Mouse (Mus musculus) hindbrain, embryonic 14.5 days (tissue): ENCODE data around the gene Galnt6. TPM values are rescaled to one million over a fixed set of nuclear protein-coding genes. Genes with fewer than 3 reads are reported as not detected.
"Not testable (repeated sequence)": the region's sequence is repeated elsewhere in the genome, so short reads cannot be mapped to it uniquely, and the experiment has no call there.

Experiments
- ATAC-seq: fragments of 200-750 bp; cut with Nextera tagmentation; 2 replicates; pipeline ENCODE4 v1.8.0; 2017; ENCODE audit warnings: moderate number of reproducible peaks, mild to moderate bottlenecking, moderate TSS enrichment, moderate library complexity; ENCODE audit not compliant: low FRiP score
- DNase-seq: peaks from one replicate; pipeline ENCODE4 v3.0.0-alpha.2; 2015; ENCODE audit warnings: low spot score
- H3K27ac ChIP-seq: fragments of 300-500 bp; sonication (generic); 2 replicates; pipeline ENCODE4 v1.5.1; 2014; ENCODE audit warnings: mild to moderate bottlenecking, moderate library complexity
- H3K27me3 ChIP-seq: fragments of 300-500 bp; sonication (generic); 2 replicates; pipeline ENCODE4 v1.6.1; 2014; ENCODE audit warnings: mild to moderate bottlenecking, low read length, mixed read lengths; ENCODE audit not compliant: control insufficient read depth, insufficient read depth
- H3K36me3 ChIP-seq: fragments of 300-500 bp; sonication (generic); replicated peaks from 2 replicates; pipeline ENCODE4 v1.6.1; 2014; ENCODE audit not compliant: control insufficient read depth, insufficient read depth
- H3K4me1 ChIP-seq: fragments of 300-500 bp; sonication (generic); replicated peaks from 2 replicates; pipeline ENCODE4 v1.6.1; 2014; ENCODE audit warnings: antibody characterized with exemption, low read length, mixed read lengths; ENCODE audit not compliant: control insufficient read depth, insufficient read depth
- H3K4me2 ChIP-seq: fragments of 300-500 bp; sonication (generic); replicated peaks from 2 replicates; pipeline ENCODE4 v1.6.1; 2014; ENCODE audit warnings: mild to moderate bottlenecking, moderate library complexity
- H3K4me3 ChIP-seq: fragments of 300-500 bp; sonication (generic); replicated peaks from 2 replicates; pipeline ENCODE4 v1.5.1; 2014; ENCODE audit warnings: mild to moderate bottlenecking, low read length
- H3K9ac ChIP-seq: fragments of 300-500 bp; sonication (generic); 2 replicates; pipeline ENCODE4 v1.6.1; 2014
- H3K9me3 ChIP-seq: fragments of 300-500 bp; sonication (generic); 2 replicates; pipeline ENCODE4 v1.6.1; 2016; ENCODE audit warnings: low read length; ENCODE audit not compliant: control insufficient read depth
- WGBS: fragments of 180-500 bp; shearing (Covaris S2); extraction: QIAGEN DNeasy Blood & Tissue Kit; methylation state at CpG from one replicate; pipeline ENCODE4 v1.1.7; 2014; 5-methylcytosine and 5-hydroxymethylcytosine counted together
- polyA plus RNA-seq: library from polyadenylated mRNA; unstranded; fragments of >200 nt; fragmentation: Nextera tagmentation; extraction: Ambion mirVana; gene quantifications from 2 replicates; pipeline ENCODE4 v1.2.1, GENCODE M21; 2014

Gene Galnt6
- 0.16 TPM in 2 replicates for polyA plus RNA-seq

DNA sequence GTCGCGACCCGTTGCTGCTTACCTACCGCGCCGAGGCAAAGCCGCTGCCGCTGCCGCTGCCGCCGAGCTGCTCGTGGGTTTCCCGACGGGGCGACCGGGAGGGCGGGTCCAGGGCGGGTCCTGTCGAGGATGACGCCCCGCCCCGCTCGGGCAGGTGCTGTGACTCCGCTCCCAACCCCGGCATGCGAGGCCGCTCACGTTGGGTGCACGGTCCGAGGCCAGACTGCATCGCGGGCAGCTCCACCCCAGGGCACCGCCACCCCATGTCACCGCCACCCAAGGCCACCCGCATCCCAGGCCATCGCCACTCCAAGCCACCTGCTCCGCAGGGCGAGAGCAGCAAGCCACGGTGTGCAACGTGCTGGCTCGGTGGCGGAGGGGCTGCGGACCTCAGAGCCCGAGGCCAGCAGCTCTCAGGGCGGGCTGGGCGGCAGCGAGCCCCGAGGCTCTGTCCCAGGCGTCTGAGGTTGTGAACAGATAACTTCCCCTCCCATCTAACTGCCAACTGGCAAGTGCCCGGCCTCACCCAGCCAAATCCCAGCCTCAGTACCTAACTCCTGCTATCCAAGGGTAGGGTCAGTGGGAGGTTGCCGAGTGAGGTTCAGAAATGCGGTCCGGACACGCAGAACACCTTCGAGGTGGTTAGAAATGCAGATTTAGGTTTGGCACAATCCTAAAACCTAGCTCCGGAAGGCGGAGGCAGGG, at the start of gene Galnt6:
Gene Galnt6 (minus strand): TSS at position 96 of the 705 bp plus-strand sequence.
- H3K27ac ChIP-seq = no peak within 1 kb of the TSS
- peak within 1 kb of the TSS; percentile 29 for H3K4me3 ChIP-seq
- 0 out of 2 replicates have a peak, but pooled peaks cover 6% of the 10 kb centered on the region for H3K4me1 ChIP-seq
- no peaks in the 10 kb centered on the region for H3K36me3 ChIP-seq
- H3K4me2 ChIP-seq = peak within 1 kb of the TSS; percentile 51
- DNase-seq = no peak
- peak within 1 kb of the TSS; percentile 37; the same call in 1 of the 2 replicates for H3K9ac ChIP-seq
- peaks cover 43% of the 10 kb centered on the region for H3K27me3 ChIP-seq
- no peak for ATAC-seq
- 6% methylated on average over 57 of the region's 57 CpGs for WGBS
- no peaks in the 10 kb centered on the region for H3K9me3 ChIP-seq

DNA sequence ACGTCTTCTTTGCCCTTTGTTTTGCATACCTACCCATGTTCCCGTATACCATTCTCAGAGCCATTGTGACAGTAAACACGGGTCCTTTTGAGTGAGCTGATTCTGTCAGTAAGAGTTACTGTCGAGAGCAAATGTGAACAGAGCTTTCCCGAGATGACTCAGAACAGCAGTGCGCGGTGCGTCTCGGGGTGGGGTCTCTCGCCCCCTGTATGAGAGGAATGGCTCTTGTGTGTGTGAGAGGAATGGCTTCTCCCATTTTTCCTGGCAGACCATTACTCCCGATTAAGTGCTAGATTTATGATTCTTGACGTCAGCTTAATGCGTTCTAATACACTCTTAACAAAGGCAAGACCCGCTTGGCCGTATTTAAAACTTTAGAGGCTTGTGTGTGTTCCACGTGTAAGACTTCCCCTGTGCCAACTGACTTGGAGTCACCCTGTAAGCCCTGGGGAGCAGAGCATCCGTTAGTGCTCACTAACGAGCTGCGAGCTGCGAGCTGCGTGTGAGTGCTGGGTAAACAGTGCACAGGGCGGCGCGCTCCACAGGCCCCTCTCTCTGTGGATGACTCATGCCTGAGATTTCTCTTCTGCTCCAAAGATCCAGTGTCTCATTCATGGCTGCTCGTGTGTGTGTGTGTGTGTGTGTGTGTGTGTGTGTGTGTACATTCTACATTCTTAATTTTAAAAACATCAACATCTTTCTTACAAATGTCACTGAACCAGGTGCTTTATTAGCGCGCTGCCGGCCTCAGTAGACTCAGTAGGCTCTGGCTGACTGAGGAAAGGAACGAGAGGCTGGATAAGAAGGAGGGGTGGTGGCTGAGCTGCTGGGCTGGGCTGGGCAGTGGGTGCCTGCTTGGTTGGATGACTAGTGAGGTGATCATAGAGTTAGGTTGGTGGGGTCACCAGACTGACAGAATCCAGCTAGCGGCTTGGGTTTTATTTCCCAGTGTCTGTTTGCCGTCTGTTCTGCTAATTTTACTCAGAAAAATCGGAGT, 48.1 kb upstream of the Galnt6 start:
- Histone ChIP-seq H3K9me3 (no peaks in the 10 kb centered on the region), H3K4me2 (no peak overlapping the region), H3K4me3 (no peak overlapping the region), H3K9ac (no peak overlapping the region), H3K27me3 (no peaks in the 10 kb centered on the region), H3K36me3 (no peaks in the 10 kb centered on the region), H3K4me1 (peaks cover 5% of the 10 kb centered on the region; the same call in 1 of the 2 replicates), H3K27ac (no peak overlapping the region)
- no peak; the same call in 1 of the 2 replicates for ATAC-seq
- DNase-seq = peak; percentile 33
- 58% methylated on average over 32 of the region's 32 CpGs for WGBS

DNA sequence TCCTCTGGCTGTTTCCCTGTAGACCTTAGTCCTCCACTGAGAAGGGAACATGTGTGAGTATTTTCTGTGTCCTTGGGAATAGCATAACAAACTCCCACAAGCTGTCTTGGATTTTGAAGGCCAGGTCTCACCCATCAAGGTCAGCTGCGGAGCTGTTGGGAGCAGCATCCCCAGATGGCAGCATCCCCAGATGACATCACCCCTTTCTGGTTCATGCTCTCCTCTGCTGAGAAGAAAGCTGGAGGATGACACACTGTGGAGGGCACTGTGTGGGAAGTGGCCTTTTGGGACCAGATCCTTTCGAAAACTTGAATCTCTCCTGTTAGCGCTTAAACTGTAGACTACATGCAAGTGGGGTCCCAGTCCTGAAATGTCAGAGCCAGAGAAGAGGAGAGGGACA, 47.2 kb upstream of the Galnt6 start:
- DNase-seq (no peak), ATAC-seq (no peak)
- Histone ChIP-seq H3K4me3 (no peak overlapping the region), H3K4me1 (peaks cover 5% of the 10 kb centered on the region; the same call in 1 of the 2 replicates), H3K9ac (no peak overlapping the region), H3K27me3 (no peaks in the 10 kb centered on the region), H3K9me3 (no peaks in the 10 kb centered on the region), H3K4me2 (no peak overlapping the region), H3K27ac (no peak overlapping the region), H3K36me3 (no peaks in the 10 kb centered on the region)
- 97% methylated on average over 3 of the region's 3 CpGs for WGBS

DNA sequence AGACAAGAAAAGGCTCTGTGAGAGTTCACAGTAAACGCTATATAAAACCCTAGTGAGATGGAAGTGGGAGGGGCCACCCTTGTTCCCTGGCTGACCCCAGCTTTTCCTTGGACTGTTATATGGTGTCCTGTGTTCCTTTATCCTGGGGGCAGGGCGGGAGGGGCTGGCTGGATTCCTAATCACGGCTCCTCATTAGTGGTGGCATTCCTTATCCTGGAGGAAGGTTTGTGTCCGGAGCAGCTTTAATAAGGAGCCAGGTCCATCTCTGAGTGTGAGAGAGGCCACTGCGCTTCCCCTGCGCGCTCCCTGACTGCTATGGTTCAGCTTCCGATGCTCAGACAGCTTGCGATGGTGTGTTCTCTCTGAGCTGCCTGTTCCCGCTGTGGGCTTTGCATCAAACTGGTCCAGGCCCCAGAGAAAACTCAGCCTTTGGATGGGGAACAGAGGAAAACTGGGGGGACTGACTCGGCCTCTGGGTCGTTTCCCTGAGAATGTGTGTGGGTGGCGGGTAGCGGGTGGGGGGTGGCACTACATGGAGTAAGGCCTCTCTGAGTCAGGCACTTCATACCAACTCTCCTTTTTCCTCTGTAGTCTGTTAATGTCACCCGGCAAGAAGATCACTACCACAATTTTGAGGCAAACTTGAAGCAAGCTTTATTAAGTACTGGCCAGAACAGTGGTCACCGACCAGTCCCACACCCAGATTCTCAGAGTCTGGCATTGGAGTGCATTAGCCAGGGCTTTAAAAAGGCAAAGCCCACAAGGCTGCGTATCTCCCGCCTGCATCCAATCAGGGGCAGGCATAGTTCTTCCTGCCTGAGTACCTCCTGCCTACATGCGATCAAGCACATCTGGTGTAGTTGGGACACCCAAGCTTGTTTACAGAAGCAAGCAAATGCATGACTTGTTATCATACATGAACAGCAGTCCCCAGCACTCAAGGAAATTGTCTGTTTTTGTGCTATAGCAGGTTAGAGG, 46.3 kb upstream of the Galnt6 start:
- H3K9ac ChIP-seq = no peak overlapping the region
- WGBS = 62% methylated on average over 19 of the region's 19 CpGs
- H3K27ac ChIP-seq = no peak overlapping the region
- peaks cover 5% of the 10 kb centered on the region; the same call in 1 of the 2 replicates for H3K4me1 ChIP-seq
- H3K4me2 ChIP-seq = no peak overlapping the region
- 0 out of 2 replicates have a peak, but pooled peaks cover under 1% of the 10 kb centered on the region for H3K36me3 ChIP-seq
- no peak for DNase-seq
- ATAC-seq = no peak
- H3K9me3 ChIP-seq = no peaks in the 10 kb centered on the region
- no peaks in the 10 kb centered on the region for H3K27me3 ChIP-seq
- no peak overlapping the region for H3K4me3 ChIP-seq

DNA sequence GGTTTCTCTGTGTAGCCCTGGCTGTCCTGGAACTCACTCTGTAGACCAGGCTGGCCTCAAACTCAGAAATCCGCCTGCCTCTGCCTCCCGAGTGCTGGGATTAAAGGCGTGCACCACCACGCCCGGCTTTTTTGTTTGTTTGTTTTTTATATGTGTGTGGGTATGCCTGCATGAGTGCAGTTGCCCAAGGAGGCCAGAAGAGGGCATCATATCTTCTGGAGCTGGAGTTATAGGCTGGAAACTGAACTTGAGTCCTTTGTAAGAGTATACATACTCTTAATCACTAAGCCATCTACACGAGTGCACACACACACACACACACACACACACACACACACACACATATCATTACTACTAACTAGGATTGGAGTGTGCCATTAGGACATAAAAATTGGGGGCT, 44.7 kb upstream of the Galnt6 start:
- ATAC-seq, H3K4me1 ChIP-seq, H3K9me3 ChIP-seq, H3K4me2 ChIP-seq, H3K4me3 ChIP-seq, H3K27me3 ChIP-seq, H3K9ac ChIP-seq, H3K27ac ChIP-seq, DNase-seq, H3K36me3 ChIP-seq: not testable (repeated sequence)
- WGBS = 93% methylated on average over 6 of the region's 6 CpGs

DNA sequence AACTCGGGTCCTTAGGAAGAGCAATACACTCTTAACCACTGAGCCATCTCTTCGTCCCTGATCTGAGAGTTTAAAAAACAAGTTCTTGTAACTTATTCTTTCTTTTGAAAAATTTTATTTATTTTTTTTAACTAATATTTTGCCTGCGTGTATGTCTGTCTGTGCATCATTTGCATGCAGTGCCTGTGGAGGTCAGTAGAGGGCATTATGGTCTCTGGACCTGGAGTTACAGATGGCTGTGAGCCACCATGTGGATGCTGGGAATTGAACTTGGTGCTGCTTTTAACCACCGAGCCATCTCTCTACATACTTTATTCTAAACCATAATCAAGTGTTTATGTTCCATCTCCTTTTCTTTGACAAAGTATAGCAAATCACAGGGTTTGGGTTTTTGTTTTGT, 43.5 kb upstream of the Galnt6 start:
- no peak for ATAC-seq
- H3K27ac ChIP-seq = no peak overlapping the region
- H3K4me2 ChIP-seq = no peak overlapping the region
- no peak for DNase-seq
- H3K4me1 ChIP-seq = peaks cover under 1% of the 10 kb centered on the region; the same call in 1 of the 2 replicates
- H3K36me3 ChIP-seq = peaks cover 13% of the 10 kb centered on the region; the same call in 1 of the 2 replicates
- 92% methylated on average over 4 of the region's 4 CpGs for WGBS
- H3K27me3 ChIP-seq = no peaks in the 10 kb centered on the region
- no peak overlapping the region for H3K9ac ChIP-seq
- H3K4me3 ChIP-seq = no peak overlapping the region
- no peaks in the 10 kb centered on the region for H3K9me3 ChIP-seq

DNA sequence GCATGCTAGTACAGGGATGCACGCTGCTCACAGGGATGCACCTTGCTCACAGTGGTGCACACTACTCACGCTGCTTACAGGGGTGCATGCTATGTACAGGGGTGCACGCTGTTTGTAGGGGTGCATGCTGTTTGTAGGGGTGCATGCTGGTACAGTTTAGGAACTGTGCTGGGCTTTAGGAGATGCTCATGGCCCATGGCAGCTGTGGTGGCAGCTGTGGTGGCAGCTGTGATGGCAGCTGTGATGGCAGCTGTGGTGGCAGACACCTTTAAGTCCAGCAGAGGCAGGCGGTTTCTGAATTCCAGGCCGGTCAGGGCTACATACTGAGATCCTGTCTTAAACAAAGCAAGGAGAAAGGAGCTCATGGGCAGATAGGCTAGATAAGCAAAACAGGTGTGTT, 41.2 kb upstream of the Galnt6 start:
- Histone ChIP-seq H3K4me1 (no peaks in the 10 kb centered on the region), H3K4me2 (no peak overlapping the region), H3K36me3 (peaks cover 13% of the 10 kb centered on the region; the same call in 1 of the 2 replicates), H3K9ac (no peak overlapping the region), H3K27ac (no peak overlapping the region), H3K9me3 (no peaks in the 10 kb centered on the region), H3K27me3 (no peaks in the 10 kb centered on the region), H3K4me3 (no peak overlapping the region)
- ATAC-seq = no peak
- 97% methylated on average over 5 of the region's 5 CpGs for WGBS
- DNase-seq = no peak

DNA sequence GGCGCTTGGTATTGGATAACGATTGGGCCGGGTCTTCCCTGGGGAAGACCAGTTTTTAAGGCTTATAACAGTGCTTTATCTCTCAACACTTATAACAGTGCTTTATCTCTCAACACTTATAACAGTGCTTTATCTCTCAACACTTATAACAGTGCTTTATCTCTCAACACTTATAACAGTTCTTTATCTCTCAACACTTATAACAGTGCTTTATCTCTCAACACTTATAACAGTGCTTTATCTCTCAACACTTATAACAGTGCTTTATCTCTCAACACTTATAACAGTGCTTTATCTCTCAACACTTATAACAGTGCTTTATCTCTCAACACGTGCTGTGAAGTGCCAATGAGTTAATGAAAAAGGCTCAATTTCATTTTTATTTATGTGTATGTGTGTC, 39.8 kb upstream of the Galnt6 start:
- not testable (repeated sequence) for H3K4me2 ChIP-seq, H3K27me3 ChIP-seq, H3K27ac ChIP-seq, H3K4me3 ChIP-seq, ATAC-seq, H3K9me3 ChIP-seq, H3K9ac ChIP-seq, H3K4me1 ChIP-seq, DNase-seq
- 95% methylated on average over 4 of the region's 4 CpGs for WGBS
- H3K36me3 ChIP-seq = peaks cover 17% of the 10 kb centered on the region; the same call in 1 of the 2 replicates
